In genomic region chrX:43427111-43427510, GRCm38 (mm10) we compare ENCODE assay signal across 10 mouse cellular contexts. TPM values are rescaled to one million over a fixed set of nuclear protein-coding genes. Genes with fewer than 3 reads are reported as not detected.
DNase-seq lines count a peak whose midpoint lies in the region; ATAC-seq and TF ChIP-seq lines count a peak whose summit lies in the region.
"Had no signal": no experiment of that assay in that cellular context is flagged by ENCODE, and none has a peak within 500 bp of the region (broad histone marks: within the 10 kb centered on the region; RNA-seq: fewer than 3 reads in every experiment).

No protein-coding gene starts in this region.

- H3K4me1 ChIP-seq in hindbrain, embryonic 14.5 days (replicated peaks; ENCODE audit: control insufficient read depth, insufficient read depth, low read length), result no peaks in the 10 kb centered on the region
- no peaks in the 10 kb centered on the region for H3K4me1 ChIP-seq in midbrain, embryonic 12.5 days

- TF ChIP-seq CTCF in brain, embryonic 14.5 days (IDR thresholded peaks at IDR 0.05; ENCODE audit: borderline replicate concordance, extremely low read depth, insufficient read depth, insufficient read length), result no peak

- peak; percentile 57 for DNase-seq in brain, embryonic 14.5 days (ENCODE audit: low read depth)
- DNase-seq in cerebellum, postnatal 36 days, result peak; percentile 43 to 58
- DNase-seq in hindbrain, embryonic 14.5 days (ENCODE audit: low spot score), result no peak
- DNase-seq in heart, adult 18-20 months, result no peak
- DNase-seq in heart, adult 9 months (ENCODE audit: low spot score in 2 of 2), result no peak
- no peak for DNase-seq in yolk sac, embryonic 10.5 days (ENCODE audit: low spot score)
- no peak for DNase-seq in lung, postnatal 4 days

- H3K4me3 ChIP-seq in hindbrain, embryonic 14.5 days (replicated peaks; ENCODE audit: low read length), result peak overlapping the region; percentile 37
- peak overlapping the region; percentile 43 for H3K4me3 ChIP-seq in midbrain, embryonic 12.5 days

- peak overlapping the region; percentile 66 for H3K4me2 ChIP-seq in hindbrain, embryonic 14.5 days (replicated peaks)
- peak overlapping the region; percentile 65 for H3K4me2 ChIP-seq in midbrain, embryonic 12.5 days (replicated peaks)

- no peak overlapping the region for H3K27ac ChIP-seq in hindbrain, embryonic 14.5 days
- no peak overlapping the region for H3K27ac ChIP-seq in midbrain, embryonic 12.5 days (replicated peaks)
- H3K27ac ChIP-seq: liver, embryonic 14.5 days had no signal

- no peaks in the 10 kb centered on the region for H3K27me3 ChIP-seq in hindbrain, embryonic 14.5 days (ENCODE audit: control insufficient read depth, insufficient read depth, low read length)
- H3K27me3 ChIP-seq in midbrain, embryonic 12.5 days, result peaks cover 12% of the 10 kb centered on the region

- H3K9me3 ChIP-seq in hindbrain, embryonic 14.5 days (ENCODE audit: control insufficient read depth, low read length), result no peaks in the 10 kb centered on the region
- H3K9me3 ChIP-seq in midbrain, embryonic 12.5 days, result no peaks in the 10 kb centered on the region

- no peaks in the 10 kb centered on the region for H3K36me3 ChIP-seq in hindbrain, embryonic 14.5 days (replicated peaks; ENCODE audit: control insufficient read depth, insufficient read depth)
- H3K36me3 ChIP-seq in midbrain, embryonic 12.5 days, result no peaks in the 10 kb centered on the region

- TF ChIP-seq POLR2A in brain, embryonic 14.5 days (IDR thresholded peaks at IDR 0.05; ENCODE audit: borderline replicate concordance, extremely low read depth, insufficient read depth, insufficient read length, poor library complexity, severe bottlenecking), result no peak

- no peak for ATAC-seq in hindbrain, embryonic 14.5 days (ENCODE audit: low FRiP score)
- ATAC-seq in midbrain, embryonic 12.5 days (ENCODE audit: low FRiP score, low read depth), result no peak
- ATAC-seq: Patski had no signal

- WGBS in hindbrain, embryonic 14.5 days, result 20% methylated on average over 10 of the region's 10 CpGs
- 36% methylated on average over 10 of the region's 10 CpGs for WGBS in midbrain, embryonic 12.5 days

- peak overlapping the region; percentile 51 for H3K9ac ChIP-seq in hindbrain, embryonic 14.5 days
- H3K9ac ChIP-seq in midbrain, embryonic 12.5 days (replicated peaks), result no peak overlapping the region; the same call in 1 of the 2 replicates
- H3K9ac ChIP-seq: liver, embryonic 14.5 days had no signal

RNA-seq across cellular contexts. Expression of gene Tenm1, which starts 1.8 kb away (rescaled TPM):
- polyA plus RNA-seq in brain, embryonic 14.5 days (2012; rRNA removed), result 14.1 and 21.3 TPM in 2 replicates
- polyA plus RNA-seq in hindbrain, embryonic 14.5 days (2014; fragmentation: Nextera tagmentation; extraction: Ambion mirVana), result 30.8 and 31.0 TPM in 2 replicates
- polyA plus RNA-seq in midbrain, embryonic 12.5 days (2016; fragmentation: Nextera tagmentation; extraction: Ambion mirVana), result 6.4 and 7.4 TPM in 2 replicates
- total RNA-seq in heart, adult 18-20 months (2021), result under 1 TPM; 0.05 to 0.15 TPM
- polyA plus RNA-seq: Patski had no signal

Comparison
In these comparisons a context has a peak if more than half of its experiments do, and no peak if none do; other contexts are left out.
1. DNase-seq: peak in brain, embryonic 14.5 days (single experiment) and cerebellum, postnatal 36 days (2 of 2); none in hindbrain, embryonic 14.5 days (single experiment), heart, adult 18-20 months (0 of 2), heart, adult 9 months (0 of 2), yolk sac, embryonic 10.5 days (single experiment) and lung, postnatal 4 days (0 of 2).